Mouse (Mus musculus) erythroblast, embryonic 14.5 days (primary cell): ENCODE measurements around the gene Nmnat2. TPM values are rescaled to one million over a fixed set of nuclear protein-coding genes. Genes with fewer than 3 reads are reported as not detected.
"Not testable (repeated sequence)": the region's sequence is repeated elsewhere in the genome, so short reads cannot be mapped to it uniquely, and the experiment has no call there.

ENCODE experiments used
- H3K27me3 ChIP-seq: 2 replicates; pipeline ENCODE4 v1.6.1; 2012; ENCODE audit warnings: inconsistent platforms; ENCODE audit not compliant: control insufficient read depth
- H3K36me3 ChIP-seq: 2 replicates; pipeline ENCODE4 v1.6.1; 2012; ENCODE audit warnings: mild to moderate bottlenecking, inconsistent platforms; ENCODE audit not compliant: control insufficient read depth
- H3K4me1 ChIP-seq: 2 replicates; pipeline ENCODE4 v1.6.1; 2012; ENCODE audit warnings: inconsistent platforms; ENCODE audit not compliant: control insufficient read depth
- H3K4me3 ChIP-seq: replicated peaks from 2 replicates; pipeline ENCODE3; 2012; ENCODE audit warnings: moderate library complexity, mild to moderate bottlenecking, inconsistent platforms
- H3K9me3 ChIP-seq: 2 replicates; pipeline ENCODE4 v1.6.1; 2012; ENCODE audit warnings: low read length, inconsistent platforms, mixed read lengths; ENCODE audit not compliant: control insufficient read depth
- GATA1 ChIP-seq: IDR thresholded peaks from 2 replicates; pipeline ENCODE4 v1.6.1; 2012; ENCODE audit warnings: low read length, inconsistent platforms, mixed read lengths
- TAL1 ChIP-seq: IDR thresholded peaks from 3 replicates; pipeline ENCODE4 v1.6.1; 2012; ENCODE audit warnings: low read length, inconsistent platforms, mixed read lengths
- polyA plus RNA-seq: library from polyadenylated mRNA; stranded (reverse); fragments of >175 nt; gene quantifications from 2 replicates; pipeline ENCODE4 v1.2.3, GENCODE M21; 2012

Nmnat2 gene
- polyA plus RNA-seq, 1 experiment = not detected

DNA sequence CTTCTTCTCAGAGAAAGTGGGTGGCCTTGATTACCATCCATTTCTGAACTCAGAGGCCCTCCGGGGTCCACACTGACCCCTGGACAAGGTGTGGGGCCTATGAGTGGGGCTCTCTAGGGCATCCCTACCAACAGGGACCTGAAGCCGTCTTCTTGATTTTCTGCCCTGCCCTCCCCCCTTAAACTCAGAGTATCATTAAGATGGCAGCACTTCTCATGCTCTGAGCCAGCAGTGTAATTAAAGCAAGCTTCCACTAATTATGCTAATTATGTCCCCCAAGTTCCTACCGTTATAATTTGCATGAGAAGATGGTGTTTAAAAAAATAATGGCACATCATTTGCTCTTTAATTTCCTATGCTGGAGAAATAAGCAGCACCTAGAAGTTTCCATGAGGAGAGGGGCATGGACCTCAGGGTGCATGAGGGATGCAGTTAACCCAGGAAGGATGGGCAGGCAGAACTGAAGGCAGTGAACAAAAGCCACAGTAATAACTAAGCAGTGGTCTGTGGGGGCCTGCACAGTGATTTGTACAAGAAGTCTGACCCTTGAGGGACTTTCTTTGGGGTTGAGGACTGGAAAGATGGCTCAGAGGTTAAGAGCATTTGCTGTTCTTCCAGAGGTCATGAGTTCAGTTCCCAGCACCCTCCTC is 120.4 kb downstream of the Nmnat2 start:
- H3K27me3 ChIP-seq = peaks cover 41% of the 10 kb centered on the region
- TF ChIP-seq TAL1 (no peak), GATA1 (no peak)

DNA sequence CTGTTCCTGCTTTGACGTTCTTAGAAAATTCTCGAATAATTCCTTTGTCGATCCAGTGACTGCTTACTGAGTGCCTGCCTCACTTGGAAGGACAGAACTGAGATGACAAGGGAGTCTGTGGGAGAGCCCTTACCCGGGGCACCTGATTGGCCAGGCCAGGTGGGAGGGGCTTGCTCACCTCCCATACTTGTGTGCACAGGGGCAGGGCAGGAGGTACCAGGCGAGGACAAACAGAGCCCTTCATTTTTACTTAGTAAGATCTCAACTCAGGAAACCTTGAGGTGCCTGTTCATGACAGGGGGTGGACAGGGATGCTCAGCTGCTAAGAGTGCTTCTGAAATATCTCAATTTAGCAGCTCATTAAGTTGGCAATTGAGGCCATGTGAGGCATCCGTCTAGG is 121.2 kb downstream of the Nmnat2 start:
- H3K4me1 ChIP-seq = no peaks in the 10 kb centered on the region
- no peaks in the 10 kb centered on the region for H3K36me3 ChIP-seq
- no peaks in the 10 kb centered on the region for H3K9me3 ChIP-seq
- no peak for TF ChIP-seq GATA1
- TF ChIP-seq TAL1 = no peak
- H3K4me3 ChIP-seq = no peak overlapping the region
- peaks cover 37% of the 10 kb centered on the region for H3K27me3 ChIP-seq

More for the DNA sequence above, 120.4 kb downstream of the Nmnat2 start:
- H3K4me3 ChIP-seq = no peak overlapping the region
- H3K9me3 ChIP-seq = no peaks in the 10 kb centered on the region
- no peaks in the 10 kb centered on the region for H3K4me1 ChIP-seq
- no peaks in the 10 kb centered on the region for H3K36me3 ChIP-seq

DNA sequence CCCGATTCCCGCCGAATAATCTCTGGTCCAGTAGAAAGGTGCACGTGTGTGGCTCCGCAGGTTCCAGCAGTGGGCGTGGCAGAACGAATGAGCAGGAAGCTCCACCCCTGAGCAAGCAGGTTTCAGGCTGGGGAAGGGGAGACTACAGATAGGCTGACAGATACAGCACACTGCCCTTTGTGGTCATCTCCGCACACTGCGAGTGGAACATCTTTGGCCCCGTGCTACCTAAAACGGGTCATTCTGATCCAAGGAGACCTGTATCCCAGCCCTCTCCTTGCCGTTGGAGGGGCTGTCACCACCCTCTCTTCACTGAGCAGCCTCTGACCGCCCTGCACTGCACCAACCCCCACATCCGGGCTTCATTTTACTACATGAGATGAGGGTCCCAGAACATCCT is 128.4 kb downstream of the Nmnat2 start:
- H3K27me3 ChIP-seq, H3K4me3 ChIP-seq, H3K36me3 ChIP-seq, H3K9me3 ChIP-seq, H3K4me1 ChIP-seq: not testable (repeated sequence)

DNA sequence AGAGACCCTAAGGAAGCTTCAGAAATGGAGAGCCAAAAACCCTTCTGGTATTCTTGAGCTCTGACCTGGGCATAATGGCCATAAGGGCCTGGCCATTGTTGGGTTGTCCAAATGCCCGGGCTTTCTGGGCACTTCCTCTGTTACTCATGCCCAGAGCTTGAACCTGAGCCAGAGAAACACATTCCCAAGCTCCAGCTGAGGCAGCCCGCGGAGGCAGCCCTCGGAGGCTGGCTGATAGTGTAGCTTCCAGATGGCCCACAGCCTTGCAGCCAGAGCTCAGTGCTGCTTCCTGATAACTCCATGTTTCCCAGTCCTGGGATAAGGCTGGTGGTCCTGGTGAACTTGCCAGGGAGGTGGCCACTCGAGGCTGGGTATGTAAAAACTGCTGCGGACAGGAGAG is 129.4 kb downstream of the Nmnat2 start:
- H3K9me3 ChIP-seq = no peaks in the 10 kb centered on the region
- no peak overlapping the region for H3K4me3 ChIP-seq
- H3K27me3 ChIP-seq = no peaks in the 10 kb centered on the region
- TF ChIP-seq GATA1 (no peak), TAL1 (no peak)
- no peaks in the 10 kb centered on the region for H3K36me3 ChIP-seq
- H3K4me1 ChIP-seq = no peaks in the 10 kb centered on the region

DNA sequence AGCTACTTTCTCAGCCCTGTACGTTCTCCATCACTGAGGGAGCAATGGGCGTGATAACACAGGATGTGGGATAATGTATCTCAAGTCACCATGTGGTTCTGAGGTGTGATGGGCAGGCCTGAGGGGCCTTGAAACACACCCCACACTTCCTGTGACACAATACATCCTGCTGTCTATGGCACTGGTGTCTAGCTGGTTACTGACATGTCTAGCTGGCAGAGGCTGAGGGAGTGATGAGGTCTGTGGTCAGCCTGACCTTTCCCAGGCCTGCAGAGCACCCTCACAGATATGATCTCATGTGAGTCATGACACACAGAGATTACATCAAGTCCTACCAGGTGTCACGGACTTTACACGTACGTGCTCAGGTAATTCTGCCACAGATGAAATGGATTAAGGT is 130.4 kb downstream of the Nmnat2 start:
- Histone ChIP-seq H3K27me3 (no peaks in the 10 kb centered on the region), H3K4me3 (no peak overlapping the region), H3K9me3 (no peaks in the 10 kb centered on the region), H3K4me1 (no peaks in the 10 kb centered on the region), H3K36me3 (no peaks in the 10 kb centered on the region)
- TF ChIP-seq TAL1 (no peak), GATA1 (no peak)

DNA sequence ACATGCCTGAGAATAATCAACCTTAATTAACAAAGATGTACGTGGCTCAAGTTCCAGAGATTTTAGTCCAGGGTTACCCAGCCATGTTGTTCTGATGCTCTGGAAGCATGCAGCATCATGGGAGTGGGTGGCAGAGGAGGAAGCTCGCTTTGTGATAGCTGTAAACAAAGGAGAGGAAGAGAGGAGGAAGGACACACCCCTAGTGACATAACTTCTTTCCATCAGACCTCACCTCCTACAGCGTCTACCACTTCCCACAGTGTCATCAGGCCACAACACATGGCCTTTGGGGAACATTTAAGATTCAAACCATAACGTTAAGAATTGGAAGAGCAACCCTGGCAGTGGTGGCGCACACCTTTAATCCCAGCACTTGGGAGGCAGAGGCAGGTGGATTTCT is 133.0 kb downstream of the Nmnat2 start:
- TF ChIP-seq GATA1 (no peak), TAL1 (no peak)
- H3K36me3 ChIP-seq = no peaks in the 10 kb centered on the region
- no peaks in the 10 kb centered on the region for H3K4me1 ChIP-seq
- no peaks in the 10 kb centered on the region for H3K9me3 ChIP-seq
- H3K4me3 ChIP-seq = no peak overlapping the region
- no peaks in the 10 kb centered on the region for H3K27me3 ChIP-seq

DNA sequence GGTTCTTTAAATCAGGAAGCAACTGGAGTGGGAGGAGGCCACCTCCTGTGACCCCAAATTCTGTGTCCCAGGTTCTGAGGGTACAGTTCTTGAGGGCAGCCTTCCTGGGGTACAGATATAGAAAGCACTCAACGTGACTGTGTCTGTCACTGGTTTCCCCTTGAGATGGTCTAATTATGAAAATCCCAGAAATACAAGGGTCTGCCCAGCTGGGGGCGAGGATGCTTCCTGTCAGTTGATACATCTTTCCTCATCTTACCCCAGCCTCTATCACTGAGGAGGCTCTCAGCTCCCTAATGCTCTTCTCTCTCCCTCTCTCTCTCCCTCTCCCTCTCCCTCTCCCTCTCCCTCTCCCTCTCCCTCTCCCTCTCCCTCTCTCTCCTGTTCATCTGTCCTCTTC is 135.3 kb downstream of the Nmnat2 start:
- H3K4me3 ChIP-seq = no peak overlapping the region
- H3K9me3 ChIP-seq = no peaks in the 10 kb centered on the region
- no peak for TF ChIP-seq TAL1
- no peaks in the 10 kb centered on the region for H3K4me1 ChIP-seq
- no peaks in the 10 kb centered on the region for H3K27me3 ChIP-seq
- H3K36me3 ChIP-seq = no peaks in the 10 kb centered on the region

DNA sequence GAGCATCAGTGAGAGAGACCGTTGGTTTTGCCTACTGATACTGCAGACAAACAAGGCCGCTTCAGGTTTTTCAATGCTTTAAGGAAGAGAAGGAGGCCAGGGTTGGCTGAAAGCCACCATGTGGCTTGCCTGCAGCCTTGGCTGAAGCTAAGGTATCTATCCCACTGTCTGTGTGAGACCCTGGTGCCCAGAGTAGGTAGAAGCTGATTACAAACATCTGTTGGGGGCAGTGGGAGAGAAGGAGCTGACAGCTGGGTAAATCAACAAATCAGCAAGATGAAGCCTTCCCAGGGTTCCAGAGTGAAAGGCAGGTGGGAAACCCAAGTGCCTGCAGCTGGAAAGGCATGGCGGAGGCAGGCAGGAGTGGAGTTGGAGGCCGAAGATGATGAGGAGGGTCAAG is 136.0 kb downstream of the Nmnat2 start:
- no peaks in the 10 kb centered on the region for H3K4me1 ChIP-seq
- no peaks in the 10 kb centered on the region for H3K36me3 ChIP-seq
- no peaks in the 10 kb centered on the region for H3K9me3 ChIP-seq
- no peak overlapping the region for H3K4me3 ChIP-seq
- no peak for TF ChIP-seq TAL1
- TF ChIP-seq GATA1 = no peak
- H3K27me3 ChIP-seq = 0 out of 2 replicates have a peak, but pooled peaks cover under 1% of the 10 kb centered on the region

DNA sequence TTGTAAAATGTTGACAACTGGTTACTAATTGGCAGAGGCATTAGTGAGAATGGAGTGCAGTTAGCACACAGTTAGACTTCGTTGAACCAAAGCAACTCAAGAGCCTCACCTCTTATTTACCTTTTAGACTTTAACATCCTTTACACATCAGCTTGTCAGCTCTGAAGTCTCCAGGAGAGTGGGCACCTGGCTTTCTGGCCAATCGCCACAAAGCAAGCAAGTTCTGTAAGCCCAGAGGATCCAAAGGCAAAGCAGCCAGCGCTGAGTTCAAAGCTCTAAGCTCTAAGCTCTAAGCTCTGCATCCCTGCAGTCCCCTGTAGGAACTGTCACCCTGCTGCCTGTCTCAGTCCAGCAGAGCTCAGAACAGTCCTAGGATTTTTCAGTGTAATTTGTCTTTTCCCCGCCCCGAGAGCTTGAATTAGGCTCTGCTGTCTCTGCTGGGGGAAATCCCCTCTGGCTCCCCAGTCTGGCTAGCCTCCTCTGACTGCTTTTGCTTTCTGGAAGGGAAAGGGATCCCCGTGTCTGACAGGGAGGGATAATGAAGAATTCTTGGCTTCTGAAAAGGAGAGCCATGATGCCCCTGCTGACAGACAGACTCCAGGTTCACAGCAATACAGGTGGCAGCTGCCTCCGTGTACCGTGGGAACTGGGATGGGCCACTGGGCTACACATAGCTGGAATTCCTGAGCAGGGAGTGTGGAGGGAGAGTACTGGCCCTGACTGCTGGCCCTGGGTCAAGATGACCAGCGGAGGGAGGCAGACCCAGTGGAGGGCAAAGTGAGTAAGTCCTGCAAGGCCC is 136.8 kb downstream of the Nmnat2 start:
- TF ChIP-seq GATA1 = no peak
- H3K36me3 ChIP-seq = no peaks in the 10 kb centered on the region
- H3K9me3 ChIP-seq = no peaks in the 10 kb centered on the region
- no peaks in the 10 kb centered on the region for H3K4me1 ChIP-seq
- 0 out of 2 replicates have a peak, but pooled peaks cover 3% of the 10 kb centered on the region for H3K27me3 ChIP-seq
- H3K4me3 ChIP-seq = no peak overlapping the region
